Mouse (Mus musculus): Measurements from ENCODE around the gene Vmn1r160.
"Not testable (repeated sequence)": the region's sequence is repeated elsewhere in the genome, so short reads cannot be mapped to it uniquely, and the experiment has no call there.

Gene Vmn1r160

GRCm38 (mm10) chr7:22870924-22871323 lies at the start of gene Vmn1r160:
TSS of gene Vmn1r160 (plus strand) at chr7:22871224.
- DNase-seq, result not testable (repeated sequence)

DNA sequence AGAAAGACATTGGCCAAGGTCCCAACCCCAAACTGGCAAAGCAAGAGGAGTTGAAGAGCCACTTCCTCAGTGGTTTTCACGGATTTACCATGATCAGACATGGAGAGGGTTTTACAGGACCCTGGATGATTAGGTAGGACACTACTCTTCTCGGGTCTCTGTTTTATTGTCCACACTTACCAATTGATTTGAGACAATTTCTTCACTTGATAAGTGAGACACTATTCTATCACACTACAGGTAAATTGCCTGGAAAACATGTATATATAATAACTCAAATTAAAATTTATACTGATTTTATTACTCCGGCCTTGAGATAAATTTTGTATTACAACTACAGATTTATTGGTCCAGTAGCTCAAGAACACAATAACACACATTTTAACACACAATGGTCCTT lies 27.5 kb upstream of the Vmn1r160 start, which contains the start of gene Vmn1r159:
Vmn1r159 (minus strand) TSS at position 101 of the 400 bp plus-strand sequence.
- not testable (repeated sequence) for DNase-seq
